Mouse (Mus musculus): ENCODE results near the gene Aqp7. TPM values are rescaled to one million over a fixed set of nuclear protein-coding genes. Genes with fewer than 3 reads are reported as not detected.

The Aqp7 gene
- 0.60 TPM for polyA plus RNA-seq (2014; fragmentation: Illumina TruSeq; extraction: RNeasy Lipid Tissue Mini Kit (QIAGEN cat#74804); ENCODE audit: low read depth, low replicate concordance)

GRCm38 (mm10) chr4:41047524-41048271 lies at the start of gene Aqp7:
Aqp7 (minus strand) TSS chr4:41048139.

Other genes starting within 250 kb of the Aqp7 start
- gene B4galt1, start 194.1 kb downstream of the Aqp7 start, polyA plus RNA-seq (2014; fragmentation: Illumina TruSeq; extraction: RNeasy Lipid Tissue Mini Kit (QIAGEN cat#74804); ENCODE audit: low read depth, low replicate concordance): 107 TPM
- gene Spink4, start 128.1 kb downstream of the Aqp7 start, polyA plus RNA-seq (2014; fragmentation: Illumina TruSeq; extraction: RNeasy Lipid Tissue Mini Kit (QIAGEN cat#74804); ENCODE audit: low read depth, low replicate concordance): 220 TPM
- 584 TPM for gene Bag1, start 99.8 kb downstream of the Aqp7 start, polyA plus RNA-seq (2014; fragmentation: Illumina TruSeq; extraction: RNeasy Lipid Tissue Mini Kit (QIAGEN cat#74804); ENCODE audit: low read depth, low replicate concordance)
- 281 TPM for gene Chmp5, start 99.7 kb downstream of the Aqp7 start, polyA plus RNA-seq (2014; fragmentation: Illumina TruSeq; extraction: RNeasy Lipid Tissue Mini Kit (QIAGEN cat#74804); ENCODE audit: low read depth, low replicate concordance)
- gene Nfx1, start 77.2 kb downstream of the Aqp7 start, polyA plus RNA-seq (2014; fragmentation: Illumina TruSeq; extraction: RNeasy Lipid Tissue Mini Kit (QIAGEN cat#74804); ENCODE audit: low read depth, low replicate concordance): 67.5 TPM
- not detected for gene Aqp3, start 50.0 kb upstream of the Aqp7 start, polyA plus RNA-seq (2014; fragmentation: Illumina TruSeq; extraction: RNeasy Lipid Tissue Mini Kit (QIAGEN cat#74804); ENCODE audit: low read depth, low replicate concordance)
- gene Nol6, start 76.3 kb upstream of the Aqp7 start, polyA plus RNA-seq (2014; fragmentation: Illumina TruSeq; extraction: RNeasy Lipid Tissue Mini Kit (QIAGEN cat#74804); ENCODE audit: low read depth, low replicate concordance): 1.5 TPM
- gene Ube2r2, start 87.6 kb upstream of the Aqp7 start, polyA plus RNA-seq (2014; fragmentation: Illumina TruSeq; extraction: RNeasy Lipid Tissue Mini Kit (QIAGEN cat#74804); ENCODE audit: low read depth, low replicate concordance): 212 TPM
- gene Ubap2, start 227.0 kb upstream of the Aqp7 start, polyA plus RNA-seq (2014; fragmentation: Illumina TruSeq; extraction: RNeasy Lipid Tissue Mini Kit (QIAGEN cat#74804); ENCODE audit: low read depth, low replicate concordance): 43.2 TPM

Measured in sigmoid colon, adult 10 weeks (tissue).